Mouse (Mus musculus) heart, adult 18-20 months (tissue): ENCODE data around the gene Gpr18. TPM values are rescaled to one million over a fixed set of nuclear protein-coding genes. Genes with fewer than 3 reads are reported as not detected.

ENCODE experiments used
- DNase-seq, 2 experiments: peaks; one replicate each; pipeline ENCODE4 v3.0.0; 2021 to 2022; ENCODE audit warnings: mixed read lengths in 1 of 2
- total RNA-seq, 2 experiments: library from RNA; stranded (reverse); gene quantifications; 2 replicates each; pipeline ENCODE4 v1.2.3; 2021

Gpr18 gene
- total RNA-seq, 2 experiments from 2014 or later = 0.22 to 1.8 TPM

GRCm38 (mm10) chr14:121949897-121950296, 34.3 kb upstream of the Gpr18 start:
- no peak for DNase-seq

- no peak for DNase-seq
Observed at GRCm38 (mm10) chr14:121949436-121949835, 33.9 kb upstream of the Gpr18 start.

- no peak for DNase-seq
Observed at GRCm38 (mm10) chr14:121947966-121948365, 32.4 kb upstream of the Gpr18 start.

GRCm38 (mm10) chr14:121947201-121947760, 31.7 kb upstream of the Gpr18 start:
- DNase-seq = no peak

GRCm38 (mm10) chr14:121946728-121947127, 31.1 kb upstream of the Gpr18 start:
- no peak for DNase-seq

- DNase-seq = no peak
Observed at GRCm38 (mm10) chr14:121946131-121946530, 30.6 kb upstream of the Gpr18 start.

- no peak for DNase-seq
Observed at GRCm38 (mm10) chr14:121939582-121939981, 24.0 kb upstream of the Gpr18 start.

GRCm38 (mm10) chr14:121938256-121939191, 22.9 kb upstream of the Gpr18 start:
- no peak for DNase-seq

GRCm38 (mm10) chr14:121937601-121938255, 22.1 kb upstream of the Gpr18 start:
- DNase-seq = no peak

GRCm38 (mm10) chr14:121936856-121937255, 21.3 kb upstream of the Gpr18 start:
- no peak for DNase-seq

GRCm38 (mm10) chr14:121936356-121936755, 20.8 kb upstream of the Gpr18 start:
- no peak for DNase-seq

- DNase-seq = no peak
Observed at GRCm38 (mm10) chr14:121934597-121934946, 19.0 kb upstream of the Gpr18 start.

- DNase-seq = no peak
Observed at GRCm38 (mm10) chr14:121933906-121934596, 18.5 kb upstream of the Gpr18 start.

GRCm38 (mm10) chr14:121932180-121932579, 16.6 kb upstream of the Gpr18 start:
- DNase-seq = no peak

GRCm38 (mm10) chr14:121931594-121931993, 16.0 kb upstream of the Gpr18 start:
- no peak for DNase-seq

- DNase-seq = no peak
Observed at GRCm38 (mm10) chr14:121930731-121931383, 15.3 kb upstream of the Gpr18 start.

- DNase-seq = peak in 1 of 2 experiments; percentile 54
Observed at GRCm38 (mm10) chr14:121929243-121929951, 13.8 kb upstream of the Gpr18 start.

GRCm38 (mm10) chr14:121928375-121929137, 13.0 kb upstream of the Gpr18 start:
- peak; percentile 52 to 83 for DNase-seq

- DNase-seq = no peak
Observed at GRCm38 (mm10) chr14:121927451-121927850, 11.9 kb upstream of the Gpr18 start.

GRCm38 (mm10) chr14:121926901-121927300, 11.3 kb upstream of the Gpr18 start:
- no peak for DNase-seq
